Mouse (Mus musculus) yolk sac, embryonic 10.5 days (tissue): ENCODE results near the gene Xirp1.

ENCODE experiments used
- DNase-seq: peaks from one replicate; pipeline ENCODE4 v3.0.0-alpha.2; 2017; ENCODE audit warnings: low spot score

Gene Xirp1

GRCm38 (mm10) chr9:120023086-120023811 lies at the start of gene Xirp1:
Gene Xirp1, minus strand, starts transcription at chr9:120023598.
- no peak for DNase-seq

- peak; percentile 77 for DNase-seq
These were observed 49.8 kb upstream of the Xirp1 start for GRCm38 (mm10) chr9:120073169-120073568.

GRCm38 (mm10) chr9:120071251-120071650 lies 47.9 kb upstream of the Xirp1 start:
- no peak for DNase-seq

GRCm38 (mm10) chr9:120069779-120070178 lies 46.4 kb upstream of the Xirp1 start, which contains the start of gene Cx3cr1:
Gene Cx3cr1, minus strand, starts transcription at chr9:120069879.
- DNase-seq, result no peak

- no peak for DNase-seq
These were observed 44.6 kb upstream of the Xirp1 start for GRCm38 (mm10) chr9:120068047-120068446.

- DNase-seq, result no peak
These were observed 44.2 kb upstream of the Xirp1 start for GRCm38 (mm10) chr9:120067609-120068008.

- no peak for DNase-seq
These were observed 40.9 kb upstream of the Xirp1 start for GRCm38 (mm10) chr9:120064317-120064716.

GRCm38 (mm10) chr9:120058730-120059129 lies 35.3 kb upstream of the Xirp1 start:
- no peak for DNase-seq

- DNase-seq, result no peak
These were observed 32.8 kb upstream of the Xirp1 start for GRCm38 (mm10) chr9:120056201-120056600.

GRCm38 (mm10) chr9:120054545-120055277 lies 31.3 kb upstream of the Xirp1 start:
- no peak for DNase-seq

- no peak for DNase-seq
These were observed 26.0 kb upstream of the Xirp1 start for GRCm38 (mm10) chr9:120049407-120049806.

- DNase-seq, result no peak
These were observed 25.1 kb upstream of the Xirp1 start for GRCm38 (mm10) chr9:120048495-120048894.

GRCm38 (mm10) chr9:120043115-120043514 lies 19.7 kb upstream of the Xirp1 start:
- no peak for DNase-seq

- no peak for DNase-seq
These were observed 14.0 kb upstream of the Xirp1 start for GRCm38 (mm10) chr9:120037414-120037813.

GRCm38 (mm10) chr9:120034375-120034774 lies 11.0 kb upstream of the Xirp1 start:
- DNase-seq, result no peak

- DNase-seq, result peak; percentile 77
These were observed 9.3 kb upstream of the Xirp1 start for GRCm38 (mm10) chr9:120032710-120033109.

GRCm38 (mm10) chr9:120030421-120030820 lies 7.0 kb upstream of the Xirp1 start:
- no peak for DNase-seq

- DNase-seq, result no peak
These were observed 6.5 kb upstream of the Xirp1 start for GRCm38 (mm10) chr9:120029880-120030279.

GRCm38 (mm10) chr9:120027401-120028151 lies 4.2 kb upstream of the Xirp1 start:
- no peak for DNase-seq

- no peak for DNase-seq
These were observed 1.2 kb upstream of the Xirp1 start for GRCm38 (mm10) chr9:120024625-120025024.

- no peak for DNase-seq
These were observed 773 bp upstream of the Xirp1 start for GRCm38 (mm10) chr9:120024171-120024570.

GRCm38 (mm10) chr9:120021164-120021563 lies 2.2 kb downstream of the Xirp1 start:
- DNase-seq, result no peak
